Mouse (Mus musculus): ENCODE results near the gene 4921504E06Rik.

The 4921504E06Rik gene

GRCm38 (mm10) chr2:19505744-19506143 lies 48.0 kb downstream of the 4921504E06Rik start:
- DNase-seq (ENCODE audit: low spot score in 2 of 2) = no peak

- DNase-seq (ENCODE audit: low spot score in 2 of 2) = no peak
These were observed 63.5 kb downstream of the 4921504E06Rik start for GRCm38 (mm10) chr2:19490262-19490661.

- DNase-seq (ENCODE audit: low spot score in 2 of 2) = no peak
These were observed 91.8 kb downstream of the 4921504E06Rik start for GRCm38 (mm10) chr2:19461940-19462339.

GRCm38 (mm10) chr2:19458785-19459184 lies 94.9 kb downstream of the 4921504E06Rik start:
- no peak for DNase-seq (ENCODE audit: low spot score in 2 of 2)

- no peak for DNase-seq (ENCODE audit: low spot score in 2 of 2)
These were observed 97.7 kb downstream of the 4921504E06Rik start for GRCm38 (mm10) chr2:19455857-19456482.

- no peak for DNase-seq (ENCODE audit: low spot score in 2 of 2)
These were observed 98.5 kb downstream of the 4921504E06Rik start for GRCm38 (mm10) chr2:19455228-19455627.

- no peak for DNase-seq (ENCODE audit: low spot score in 2 of 2)
These were observed 101.1 kb downstream of the 4921504E06Rik start for GRCm38 (mm10) chr2:19452531-19453055.

- no peak for DNase-seq (ENCODE audit: low spot score in 2 of 2)
These were observed 104.4 kb downstream of the 4921504E06Rik start for GRCm38 (mm10) chr2:19449308-19449707.

- DNase-seq (ENCODE audit: low spot score in 2 of 2) = no peak
These were observed 105.5 kb downstream of the 4921504E06Rik start for GRCm38 (mm10) chr2:19448042-19448700.

GRCm38 (mm10) chr2:19446746-19447145 lies 107.0 kb downstream of the 4921504E06Rik start:
- DNase-seq (ENCODE audit: low spot score in 2 of 2) = no peak

- no peak for DNase-seq (ENCODE audit: low spot score in 2 of 2)
These were observed 107.7 kb downstream of the 4921504E06Rik start for GRCm38 (mm10) chr2:19445871-19446501.

- DNase-seq (ENCODE audit: low spot score in 2 of 2) = no peak
These were observed 108.5 kb downstream of the 4921504E06Rik start, which contains the start of gene Ptf1a for GRCm38 (mm10) chr2:19444931-19445831. Gene Ptf1a (plus strand): TSS chr2:19445663.

GRCm38 (mm10) chr2:19444346-19444745 lies 109.4 kb downstream of the 4921504E06Rik start:
- no peak for DNase-seq (ENCODE audit: low spot score in 2 of 2)

GRCm38 (mm10) chr2:19431614-19432323 lies 121.9 kb downstream of the 4921504E06Rik start:
- no peak for DNase-seq (ENCODE audit: low spot score in 2 of 2)

- DNase-seq (ENCODE audit: low spot score in 2 of 2) = no peak
These were observed 122.5 kb downstream of the 4921504E06Rik start for GRCm38 (mm10) chr2:19431186-19431585.

- DNase-seq (ENCODE audit: low spot score in 2 of 2) = no peak
These were observed 123.0 kb downstream of the 4921504E06Rik start for GRCm38 (mm10) chr2:19430746-19431145.

GRCm38 (mm10) chr2:19429691-19430690 lies 123.7 kb downstream of the 4921504E06Rik start:
- DNase-seq (ENCODE audit: low spot score in 2 of 2) = no peak

GRCm38 (mm10) chr2:19429031-19429430 lies 124.7 kb downstream of the 4921504E06Rik start:
- DNase-seq (ENCODE audit: low spot score in 2 of 2) = no peak

GRCm38 (mm10) chr2:19423086-19423485 lies 130.6 kb downstream of the 4921504E06Rik start:
- DNase-seq (ENCODE audit: low spot score in 2 of 2) = no peak

GRCm38 (mm10) chr2:19422226-19422625 lies 131.5 kb downstream of the 4921504E06Rik start:
- no peak for DNase-seq (ENCODE audit: low spot score in 2 of 2)

Data from right cerebral cortex, adult 2 months (tissue).